ENCODE assay signal across 9 mouse cellular contexts in the genomic region with DNA sequence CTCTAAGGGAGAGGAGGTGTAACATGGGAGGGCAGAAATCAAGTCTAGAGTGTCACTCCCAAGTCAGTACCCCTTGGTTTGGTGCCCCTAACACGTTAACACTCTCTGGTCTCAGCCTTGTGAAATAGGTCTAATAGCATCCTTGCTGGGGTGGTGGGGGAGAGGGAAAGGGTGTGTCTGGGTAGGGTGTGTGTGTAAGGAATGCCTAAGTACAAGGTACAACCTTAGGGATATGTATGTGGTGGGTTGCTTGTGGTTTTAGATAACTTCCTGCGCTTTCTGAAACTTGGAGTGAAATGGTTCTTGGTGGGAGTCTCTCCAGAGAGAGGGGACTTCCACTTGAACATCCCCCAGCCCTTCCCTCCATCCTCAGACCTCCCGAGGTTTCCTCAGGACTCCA. TPM values are rescaled to one million over a fixed set of nuclear protein-coding genes. Genes with fewer than 3 reads are reported as not detected.
DNase-seq lines count a peak whose midpoint lies in the region; ATAC-seq and TF ChIP-seq lines count a peak whose summit lies in the region.
"Had no signal": no experiment of that assay in that cellular context is flagged by ENCODE, and none has a peak within 500 bp of the region (broad histone marks: within the 10 kb centered on the region; RNA-seq: fewer than 3 reads in every experiment).

No protein-coding gene starts in this region.

- H3K36me3 ChIP-seq in lung, embryonic 15.5 days = no peaks in the 10 kb centered on the region
- no peaks in the 10 kb centered on the region for H3K36me3 ChIP-seq in forebrain, embryonic 15.5 days
- H3K36me3 ChIP-seq in limb, embryonic 14.5 days (ENCODE audit: control insufficient read depth, insufficient read depth, low read length) = no peaks in the 10 kb centered on the region
- H3K36me3 ChIP-seq in stomach, embryonic 14.5 days (ENCODE audit: control insufficient read depth, insufficient read depth, low read length) = no peaks in the 10 kb centered on the region

- peaks cover 40% of the 10 kb centered on the region for H3K4me1 ChIP-seq in lung, embryonic 15.5 days
- H3K4me1 ChIP-seq in forebrain, embryonic 15.5 days = peaks cover 48% of the 10 kb centered on the region
- H3K4me1 ChIP-seq in limb, embryonic 14.5 days (ENCODE audit: control insufficient read depth, insufficient read depth, low read length) = peaks cover 32% of the 10 kb centered on the region
- H3K4me1 ChIP-seq in stomach, embryonic 14.5 days (ENCODE audit: control insufficient read depth, insufficient read depth, low read length) = peaks cover 20% of the 10 kb centered on the region; the same call in 1 of the 2 replicates

- peak overlapping the region; percentile 91 for H3K4me2 ChIP-seq in lung, embryonic 15.5 days
- H3K4me2 ChIP-seq in forebrain, embryonic 15.5 days (replicated peaks) = peak overlapping the region; percentile 89
- peak overlapping the region; percentile 87 for H3K4me2 ChIP-seq in limb, embryonic 14.5 days (replicated peaks; ENCODE audit: low read depth, low read length, severe bottlenecking)
- peak overlapping the region; percentile 76 for H3K4me2 ChIP-seq in stomach, embryonic 14.5 days (replicated peaks; ENCODE audit: low read depth, low read length)

- H3K4me3 ChIP-seq in lung, embryonic 15.5 days = peak overlapping the region; percentile 68; the same call in 1 of the 2 replicates
- peak overlapping the region; percentile 83 for H3K4me3 ChIP-seq in forebrain, embryonic 15.5 days
- peak overlapping the region; percentile 82 for H3K4me3 ChIP-seq in limb, embryonic 14.5 days (replicated peaks; ENCODE audit: low read length)
- H3K4me3 ChIP-seq in stomach, embryonic 14.5 days (ENCODE audit: low read depth, low read length) = peak overlapping the region; percentile 68; the same call in 1 of the 2 replicates

- no peak for TF ChIP-seq POLR2A in limb, embryonic 14.5 days (IDR thresholded peaks at IDR 0.05; ENCODE audit: borderline replicate concordance, extremely low read depth, insufficient read depth, insufficient read length)

- no peak overlapping the region for H3K27ac ChIP-seq in lung, embryonic 15.5 days
- H3K27ac ChIP-seq in forebrain, embryonic 15.5 days (replicated peaks) = no peak overlapping the region
- no peak overlapping the region for H3K27ac ChIP-seq in limb, embryonic 14.5 days (replicated peaks; ENCODE audit: low read depth, low read length)
- no peak overlapping the region for H3K27ac ChIP-seq in stomach, embryonic 14.5 days (ENCODE audit: low read length)

- H3K9ac ChIP-seq in lung, embryonic 15.5 days = no peak overlapping the region
- no peak overlapping the region for H3K9ac ChIP-seq in forebrain, embryonic 15.5 days (replicated peaks)
- peak overlapping the region; percentile 83; the same call in 1 of the 2 replicates for H3K9ac ChIP-seq in limb, embryonic 14.5 days (ENCODE audit: low read depth, low read length, severe bottlenecking)
- no peak overlapping the region for H3K9ac ChIP-seq in stomach, embryonic 14.5 days (replicated peaks; ENCODE audit: low read depth, low read length)

- no peaks in the 10 kb centered on the region for H3K27me3 ChIP-seq in lung, embryonic 15.5 days
- H3K27me3 ChIP-seq in forebrain, embryonic 15.5 days = no peaks in the 10 kb centered on the region
- no peaks in the 10 kb centered on the region for H3K27me3 ChIP-seq in limb, embryonic 14.5 days (ENCODE audit: control insufficient read depth, insufficient read depth, low read length)
- no peaks in the 10 kb centered on the region for H3K27me3 ChIP-seq in stomach, embryonic 14.5 days (ENCODE audit: control insufficient read depth, insufficient read depth, low read length)
- H3K27me3 ChIP-seq: Patski had no signal

- no peak for ATAC-seq in lung, embryonic 15.5 days (ENCODE audit: borderline replicate concordance, extremely low read depth, low FRiP score, low TSS enrichment)
- ATAC-seq in forebrain, embryonic 15.5 days (replicated peaks) = no peak
- ATAC-seq in limb, embryonic 14.5 days (ENCODE audit: low FRiP score, low read depth) = no peak
- no peak for ATAC-seq in stomach, embryonic 14.5 days (ENCODE audit: insufficient number of reproducible peaks, insufficient read depth, low FRiP score, low read depth)
- ATAC-seq: Patski had no signal

- H3K9me3 ChIP-seq in lung, embryonic 15.5 days = no peaks in the 10 kb centered on the region
- no peaks in the 10 kb centered on the region for H3K9me3 ChIP-seq in forebrain, embryonic 15.5 days
- no peaks in the 10 kb centered on the region for H3K9me3 ChIP-seq in limb, embryonic 14.5 days (ENCODE audit: control insufficient read depth, low read length)
- H3K9me3 ChIP-seq in stomach, embryonic 14.5 days (ENCODE audit: control insufficient read depth, low read depth, low read length) = no peaks in the 10 kb centered on the region

- DNase-seq in lung, postnatal 4 days = no peak
- no peak for DNase-seq in limb, embryonic 14.5 days (ENCODE audit: low spot score)
- no peak for DNase-seq in retina, postnatal 1 day
- DNase-seq in frontal cortex, postnatal 14 days (ENCODE audit: low spot score in 2 of 2) = no peak
- DNase-seq in frontal cortex, postnatal 25 days (ENCODE audit: low spot score in 2 of 2) = no peak

- 57% methylated on average over 3 of the region's 3 CpGs for WGBS in lung, embryonic 15.5 days
- WGBS in forebrain, embryonic 15.5 days = 71% methylated on average over 3 of the region's 3 CpGs
- 35% methylated on average over 3 of the region's 3 CpGs for WGBS in limb, embryonic 14.5 days
- WGBS in stomach, embryonic 14.5 days = 52% methylated on average over 3 of the region's 3 CpGs

RNA-seq across cellular contexts. Expression of gene Csrp2, which starts 2.3 kb away (rescaled TPM):
- 185 and 193 TPM in 2 replicates for polyA plus RNA-seq in lung, embryonic 15.5 days (2015; fragmentation: Nextera tagmentation; extraction: Ambion mirVana)
- polyA plus RNA-seq in forebrain, embryonic 15.5 days (2015; fragmentation: Nextera tagmentation; extraction: Ambion mirVana) = 195 and 203 TPM in 2 replicates
- 124 and 168 TPM in 2 replicates for polyA plus RNA-seq in limb, embryonic 14.5 days (2012; rRNA removed)
- 155 and 170 TPM in 2 replicates for polyA plus RNA-seq in limb, embryonic 14.5 days (2014; fragmentation: Nextera tagmentation; extraction: Ambion mirVana)
- 192 and 199 TPM in 2 replicates for polyA plus RNA-seq in stomach, embryonic 14.5 days (2014; fragmentation: Nextera tagmentation; extraction: Ambion mirVana)
